Mouse (Mus musculus): ENCODE results near the gene Dcdc2a. TPM values are rescaled to one million over a fixed set of nuclear protein-coding genes. Genes with fewer than 3 reads are reported as not detected.

Dcdc2a gene
- polyA plus RNA-seq, 1 experiment = 0.04 TPM

GRCm38 (mm10) chr13:25100581-25100980, 44.8 kb downstream of the Dcdc2a start:
- TF ChIP-seq POLR2A (IDR thresholded peaks at IDR 0.05; ENCODE audit: control insufficient read depth, extremely low read depth, insufficient read depth, low read length, poor library complexity) (no peak), CTCF (IDR thresholded peaks at IDR 0.05; ENCODE audit: borderline replicate concordance, control insufficient read depth, extremely low read depth, insufficient read depth, low read length, poor library complexity) (no peak)
- no peaks in the 10 kb centered on the region for H3K36me3 ChIP-seq (ENCODE audit: control insufficient read depth, insufficient read depth, low read length)
- H3K4me1 ChIP-seq (replicated peaks; ENCODE audit: control insufficient read depth, insufficient read depth, low read length) = no peaks in the 10 kb centered on the region
- 86% methylated on average over 6 of the region's 6 CpGs for WGBS
- DNase-seq = no peak
- no peak overlapping the region for H3K4me3 ChIP-seq (ENCODE audit: control insufficient read depth, insufficient read depth, low read length)
- no peaks in the 10 kb centered on the region for H3K27me3 ChIP-seq (ENCODE audit: control insufficient read depth, insufficient read depth, low read length)
- H3K27ac ChIP-seq (ENCODE audit: control insufficient read depth, insufficient read depth, low read length) = no peak overlapping the region

GRCm38 (mm10) chr13:25105671-25106070, 49.9 kb downstream of the Dcdc2a start:
- TF ChIP-seq CTCF (IDR thresholded peaks at IDR 0.05; ENCODE audit: borderline replicate concordance, control insufficient read depth, extremely low read depth, insufficient read depth, low read length, poor library complexity) (no peak), POLR2A (IDR thresholded peaks at IDR 0.05; ENCODE audit: control insufficient read depth, extremely low read depth, insufficient read depth, low read length, poor library complexity) (no peak)
- H3K4me3 ChIP-seq (ENCODE audit: control insufficient read depth, insufficient read depth, low read length) = no peak overlapping the region
- no peaks in the 10 kb centered on the region for H3K27me3 ChIP-seq (ENCODE audit: control insufficient read depth, insufficient read depth, low read length)
- no peaks in the 10 kb centered on the region for H3K36me3 ChIP-seq (ENCODE audit: control insufficient read depth, insufficient read depth, low read length)
- no peak overlapping the region for H3K27ac ChIP-seq (ENCODE audit: control insufficient read depth, insufficient read depth, low read length)
- H3K4me1 ChIP-seq (replicated peaks; ENCODE audit: control insufficient read depth, insufficient read depth, low read length) = no peaks in the 10 kb centered on the region
- no peak for DNase-seq

- 92% methylated on average over 5 of the region's 5 CpGs for WGBS
- no peaks in the 10 kb centered on the region for H3K4me1 ChIP-seq (replicated peaks; ENCODE audit: control insufficient read depth, insufficient read depth, low read length)
- TF ChIP-seq CTCF (IDR thresholded peaks at IDR 0.05; ENCODE audit: borderline replicate concordance, control insufficient read depth, extremely low read depth, insufficient read depth, low read length, poor library complexity) (no peak), POLR2A (IDR thresholded peaks at IDR 0.05; ENCODE audit: control insufficient read depth, extremely low read depth, insufficient read depth, low read length, poor library complexity) (no peak)
Measured at GRCm38 (mm10) chr13:25106740-25107139, 50.9 kb downstream of the Dcdc2a start.

GRCm38 (mm10) chr13:25108353-25108752, 52.5 kb downstream of the Dcdc2a start:
- Histone ChIP-seq H3K4me3 (ENCODE audit: control insufficient read depth, insufficient read depth, low read length) (no peak overlapping the region), H3K4me1 (replicated peaks; ENCODE audit: control insufficient read depth, insufficient read depth, low read length) (no peaks in the 10 kb centered on the region), H3K27ac (ENCODE audit: control insufficient read depth, insufficient read depth, low read length) (no peak overlapping the region), H3K27me3 (ENCODE audit: control insufficient read depth, insufficient read depth, low read length) (no peaks in the 10 kb centered on the region), H3K36me3 (ENCODE audit: control insufficient read depth, insufficient read depth, low read length) (no peaks in the 10 kb centered on the region)
- TF ChIP-seq POLR2A (IDR thresholded peaks at IDR 0.05; ENCODE audit: control insufficient read depth, extremely low read depth, insufficient read depth, low read length, poor library complexity) (no peak), CTCF (IDR thresholded peaks at IDR 0.05; ENCODE audit: borderline replicate concordance, control insufficient read depth, extremely low read depth, insufficient read depth, low read length, poor library complexity) (no peak)
- 62% methylated on average over 3 of the region's 3 CpGs for WGBS
- DNase-seq = no peak

More at GRCm38 (mm10) chr13:25106740-25107139, 50.9 kb downstream of the Dcdc2a start:
- no peaks in the 10 kb centered on the region for H3K27me3 ChIP-seq (ENCODE audit: control insufficient read depth, insufficient read depth, low read length)
- no peaks in the 10 kb centered on the region for H3K36me3 ChIP-seq (ENCODE audit: control insufficient read depth, insufficient read depth, low read length)
- H3K27ac ChIP-seq (ENCODE audit: control insufficient read depth, insufficient read depth, low read length) = no peak overlapping the region
- no peak for DNase-seq
- no peak overlapping the region for H3K4me3 ChIP-seq (ENCODE audit: control insufficient read depth, insufficient read depth, low read length)

GRCm38 (mm10) chr13:25110592-25111095, 54.8 kb downstream of the Dcdc2a start:
- Histone ChIP-seq H3K27ac (ENCODE audit: control insufficient read depth, insufficient read depth, low read length) (no peak overlapping the region), H3K27me3 (ENCODE audit: control insufficient read depth, insufficient read depth, low read length) (no peaks in the 10 kb centered on the region), H3K36me3 (ENCODE audit: control insufficient read depth, insufficient read depth, low read length) (no peaks in the 10 kb centered on the region), H3K4me3 (ENCODE audit: control insufficient read depth, insufficient read depth, low read length) (no peak overlapping the region), H3K4me1 (replicated peaks; ENCODE audit: control insufficient read depth, insufficient read depth, low read length) (peaks cover 1% of the 10 kb centered on the region; the same call in 1 of the 2 replicates)
- TF ChIP-seq POLR2A (IDR thresholded peaks at IDR 0.05; ENCODE audit: control insufficient read depth, extremely low read depth, insufficient read depth, low read length, poor library complexity) (no peak), CTCF (IDR thresholded peaks at IDR 0.05; ENCODE audit: borderline replicate concordance, control insufficient read depth, extremely low read depth, insufficient read depth, low read length, poor library complexity) (no peak)
- 88% methylated on average over 5 of the region's 5 CpGs for WGBS
- DNase-seq = no peak

GRCm38 (mm10) chr13:25115429-25115881, 59.7 kb downstream of the Dcdc2a start:
- no peak overlapping the region for H3K4me3 ChIP-seq (ENCODE audit: control insufficient read depth, insufficient read depth, low read length)
- peak; percentile 3 for DNase-seq
- TF ChIP-seq CTCF (IDR thresholded peaks at IDR 0.05; ENCODE audit: borderline replicate concordance, control insufficient read depth, extremely low read depth, insufficient read depth, low read length, poor library complexity) = no peak
- TF ChIP-seq POLR2A (IDR thresholded peaks at IDR 0.05; ENCODE audit: control insufficient read depth, extremely low read depth, insufficient read depth, low read length, poor library complexity) = no peak
- H3K4me1 ChIP-seq (replicated peaks; ENCODE audit: control insufficient read depth, insufficient read depth, low read length) = peaks cover 2% of the 10 kb centered on the region; the same call in 1 of the 2 replicates
- no peak overlapping the region for H3K27ac ChIP-seq (ENCODE audit: control insufficient read depth, insufficient read depth, low read length)
- no peaks in the 10 kb centered on the region for H3K36me3 ChIP-seq (ENCODE audit: control insufficient read depth, insufficient read depth, low read length)
- WGBS = 39% methylated on average over 12 of the region's 12 CpGs
- no peaks in the 10 kb centered on the region for H3K27me3 ChIP-seq (ENCODE audit: control insufficient read depth, insufficient read depth, low read length)

- Histone ChIP-seq H3K27me3 (ENCODE audit: control insufficient read depth, insufficient read depth, low read length) (no peaks in the 10 kb centered on the region), H3K4me3 (ENCODE audit: control insufficient read depth, insufficient read depth, low read length) (no peak overlapping the region), H3K4me1 (replicated peaks; ENCODE audit: control insufficient read depth, insufficient read depth, low read length) (peaks cover 2% of the 10 kb centered on the region; the same call in 1 of the 2 replicates), H3K36me3 (ENCODE audit: control insufficient read depth, insufficient read depth, low read length) (no peaks in the 10 kb centered on the region), H3K27ac (ENCODE audit: control insufficient read depth, insufficient read depth, low read length) (no peak overlapping the region)
- peak; percentile 19 for DNase-seq
- no peak for TF ChIP-seq CTCF (IDR thresholded peaks at IDR 0.05; ENCODE audit: borderline replicate concordance, control insufficient read depth, extremely low read depth, insufficient read depth, low read length, poor library complexity)
- no peak for TF ChIP-seq POLR2A (IDR thresholded peaks at IDR 0.05; ENCODE audit: control insufficient read depth, extremely low read depth, insufficient read depth, low read length, poor library complexity)
- 4% methylated on average over 11 of the region's 11 CpGs for WGBS
Measured at GRCm38 (mm10) chr13:25115971-25116370, 60.2 kb downstream of the Dcdc2a start.
